Mouse (Mus musculus): Measurements from ENCODE around the gene Acads.
"Not testable (repeated sequence)": the region's sequence is repeated elsewhere in the genome, so short reads cannot be mapped to it uniquely, and the experiment has no call there.

Acads gene

GRCm38 (mm10) chr5:115149675-115150459 is 30.7 kb upstream of the Acads start:
- DNase-seq (ENCODE audit: low spot score) = no peak

GRCm38 (mm10) chr5:115148872-115149271 is 29.7 kb upstream of the Acads start:
- DNase-seq (ENCODE audit: low spot score) = not testable (repeated sequence)

GRCm38 (mm10) chr5:115148378-115148777 is 29.2 kb upstream of the Acads start:
- no peak for DNase-seq (ENCODE audit: low spot score)

- no peak for DNase-seq (ENCODE audit: low spot score)
Observed at GRCm38 (mm10) chr5:115147388-115147787, 28.2 kb upstream of the Acads start.

GRCm38 (mm10) chr5:115146747-115147130 is 27.6 kb upstream of the Acads start:
- no peak for DNase-seq (ENCODE audit: low spot score)

- no peak for DNase-seq (ENCODE audit: low spot score)
Observed at GRCm38 (mm10) chr5:115145976-115146746, 27.0 kb upstream of the Acads start.

GRCm38 (mm10) chr5:115145253-115145968 is 26.3 kb upstream of the Acads start:
- DNase-seq (ENCODE audit: low spot score) = no peak

GRCm38 (mm10) chr5:115144471-115144870 is 25.3 kb upstream of the Acads start:
- DNase-seq (ENCODE audit: low spot score) = no peak

GRCm38 (mm10) chr5:115143552-115143951 is 24.4 kb upstream of the Acads start:
- no peak for DNase-seq (ENCODE audit: low spot score)

- DNase-seq (ENCODE audit: low spot score) = no peak
Observed at GRCm38 (mm10) chr5:115142166-115142697, 23.1 kb upstream of the Acads start.

- no peak for DNase-seq (ENCODE audit: low spot score)
Observed at GRCm38 (mm10) chr5:115140726-115141125, 21.6 kb upstream of the Acads start.

GRCm38 (mm10) chr5:115139124-115139523 is 20.0 kb upstream of the Acads start:
- DNase-seq (ENCODE audit: low spot score) = no peak

- peak; percentile 86 for DNase-seq (ENCODE audit: low spot score)
Observed at GRCm38 (mm10) chr5:115134234-115135165, 15.4 kb upstream of the Acads start, which contains the start of gene Unc119b. TSS of gene Unc119b (minus strand) at chr5:115134975.

GRCm38 (mm10) chr5:115133358-115134066 is 14.4 kb upstream of the Acads start:
- no peak for DNase-seq (ENCODE audit: low spot score)

GRCm38 (mm10) chr5:115132465-115132864 is 13.3 kb upstream of the Acads start:
- no peak for DNase-seq (ENCODE audit: low spot score)

GRCm38 (mm10) chr5:115129328-115129727 is 10.2 kb upstream of the Acads start:
- DNase-seq (ENCODE audit: low spot score) = no peak

GRCm38 (mm10) chr5:115127421-115128179 is 8.5 kb upstream of the Acads start:
- DNase-seq (ENCODE audit: low spot score) = no peak

GRCm38 (mm10) chr5:115126578-115127312 is 7.6 kb upstream of the Acads start:
- no peak for DNase-seq (ENCODE audit: low spot score)

Measured in embryo, embryonic 10 days (tissue).